Mouse (Mus musculus) spleen, adult 2 months (tissue): Measurements from ENCODE around the gene Ttc30a2. TPM values are rescaled to one million over a fixed set of nuclear protein-coding genes. Genes with fewer than 3 reads are reported as not detected.
"Not testable (repeated sequence)": the region's sequence is repeated elsewhere in the genome, so short reads cannot be mapped to it uniquely, and the experiment has no call there.

Experiments
- DNase-seq, 2 experiments: peaks; one replicate each; pipeline versions ENCODE4 v3.0.0 to v3.0.0-alpha.2; 2012 to 2021; ENCODE audit warnings: low spot score in 2 of 2, low read depth in 1 of 2
- H3K27ac ChIP-seq: fragments of 200-500 bp; 2 replicates; pipeline ENCODE4 v1.5.1; 2012; ENCODE audit warnings: low read length, inconsistent platforms; ENCODE audit not compliant: insufficient read depth
- H3K27me3 ChIP-seq: fragments of 200-500 bp; 2 replicates; pipeline ENCODE4 v1.6.1; 2012; ENCODE audit warnings: mild to moderate bottlenecking, moderate library complexity, low read length, inconsistent platforms; ENCODE audit not compliant: control insufficient read depth, insufficient read depth
- H3K36me3 ChIP-seq: fragments of 200-500 bp; 2 replicates; pipeline ENCODE4 v1.6.1; 2012; ENCODE audit warnings: mild to moderate bottlenecking, low read length, inconsistent platforms; ENCODE audit not compliant: control insufficient read depth, insufficient read depth
- H3K4me1 ChIP-seq: fragments of 200-500 bp; 2 replicates; pipeline ENCODE4 v1.6.1; 2011; ENCODE audit warnings: inconsistent platforms; ENCODE audit not compliant: control insufficient read depth, insufficient read depth, insufficient read length
- H3K4me3 ChIP-seq: fragments of 200-500 bp; 2 replicates; pipeline ENCODE4 v1.5.1; 2011; ENCODE audit warnings: mild to moderate bottlenecking, inconsistent platforms; ENCODE audit not compliant: insufficient read depth, insufficient read length; ENCODE audit errors: extremely low read depth
- CTCF ChIP-seq: fragments of 200-500 bp; IDR thresholded peaks from 2 replicates; pipeline ENCODE4 v1.5.1; 2011; ENCODE audit warnings: mild to moderate bottlenecking, inconsistent platforms; ENCODE audit not compliant: insufficient read depth, insufficient read length, insufficient replicate concordance; ENCODE audit errors: extremely low read depth
- POLR2A ChIP-seq: fragments of 200-500 bp; IDR thresholded peaks from 2 replicates; pipeline ENCODE4 v1.6.1; 2011; ENCODE audit warnings: low read depth, low read length, inconsistent platforms
- WGBS: fragments of 180-500 bp; shearing (Covaris S2); methylation state at CpG from one replicate; pipeline ENCODE4 v1.1.7; 2018; 5-methylcytosine and 5-hydroxymethylcytosine counted together
- polyA plus RNA-seq: library from polyadenylated mRNA; depleted of rRNA; stranded (reverse); fragments of >200 nt; gene quantifications from 2 replicates; pipeline ENCODE4 v1.2.3, GENCODE M21; 2012

Gene Ttc30a2
- polyA plus RNA-seq, 1 experiment = 0.07 TPM

DNA sequence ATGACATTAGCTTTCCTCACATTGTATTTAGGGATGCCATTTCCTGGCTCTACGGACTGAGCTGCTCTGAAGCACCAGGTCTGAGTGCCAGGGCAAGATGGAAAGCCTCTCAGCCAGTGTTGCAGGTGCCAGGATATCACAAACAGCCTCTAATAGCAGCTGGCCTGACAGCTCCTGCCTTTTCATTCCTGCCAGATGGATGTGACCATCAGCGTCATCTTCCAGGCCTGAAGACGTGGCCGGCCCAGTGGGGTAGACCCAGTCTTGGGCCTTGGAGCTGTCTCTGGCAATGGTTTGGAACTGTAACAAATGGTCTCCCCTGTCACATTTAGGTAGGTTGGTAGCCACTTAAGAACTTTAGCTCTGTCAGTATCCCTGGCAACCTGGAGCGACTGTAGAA lies 24.6 kb downstream of the Ttc30a2 start:
- Histone ChIP-seq H3K4me1 (no peaks in the 10 kb centered on the region), H3K36me3 (no peaks in the 10 kb centered on the region), H3K4me3 (no peak overlapping the region), H3K27me3 (no peaks in the 10 kb centered on the region), H3K27ac (no peak overlapping the region)
- TF ChIP-seq CTCF (no peak), POLR2A (no peak)
- WGBS = 92% methylated on average over 5 of the region's 5 CpGs
- DNase-seq = no peak

DNA sequence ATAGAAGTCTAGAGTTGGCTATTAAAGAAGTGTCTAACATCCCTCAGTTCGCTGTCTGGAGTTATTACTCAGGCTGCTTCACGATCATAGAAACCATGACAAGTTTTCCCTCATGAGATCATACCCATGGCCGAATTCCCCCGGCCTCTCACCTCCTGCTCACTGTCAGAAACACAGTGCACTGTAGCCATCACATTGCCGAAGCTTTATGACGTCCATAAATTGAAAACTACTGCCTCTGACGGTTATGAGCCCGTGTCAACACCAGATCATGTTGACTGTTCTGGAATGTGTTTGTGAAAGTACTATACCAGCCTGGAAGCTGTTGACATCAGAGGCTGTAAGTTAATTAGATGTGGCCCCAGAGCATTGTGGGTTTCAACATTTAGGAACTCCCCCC lies 27.3 kb downstream of the Ttc30a2 start:
- WGBS = 89% methylated on average over 8 of the region's 8 CpGs
- no peaks in the 10 kb centered on the region for H3K4me1 ChIP-seq
- no peak overlapping the region for H3K27ac ChIP-seq
- no peaks in the 10 kb centered on the region for H3K27me3 ChIP-seq
- no peak overlapping the region for H3K4me3 ChIP-seq
- no peak for DNase-seq
- no peaks in the 10 kb centered on the region for H3K36me3 ChIP-seq
- TF ChIP-seq POLR2A (no peak), CTCF (no peak)

- Histone ChIP-seq H3K4me1 (no peaks in the 10 kb centered on the region), H3K27me3 (no peaks in the 10 kb centered on the region), H3K36me3 (no peaks in the 10 kb centered on the region), H3K4me3 (peak within 1 kb of the TSS; percentile 63), H3K27ac (0 out of 2 replicates have a peak within 1 kb of the TSS, but pooled peaks have one; percentile 30)
- peak; percentile 56 to 81 for DNase-seq
- 7% methylated on average over 41 of the region's 42 CpGs for WGBS
- TF ChIP-seq POLR2A (no peak), CTCF (no peak)
Observed at GRCm38 (mm10) chr2:75938117-75939063, 39.6 kb downstream of the Ttc30a2 start, which contains the start of gene Ttc30b. Ttc30b (minus strand) TSS chr2:75938585.

DNA sequence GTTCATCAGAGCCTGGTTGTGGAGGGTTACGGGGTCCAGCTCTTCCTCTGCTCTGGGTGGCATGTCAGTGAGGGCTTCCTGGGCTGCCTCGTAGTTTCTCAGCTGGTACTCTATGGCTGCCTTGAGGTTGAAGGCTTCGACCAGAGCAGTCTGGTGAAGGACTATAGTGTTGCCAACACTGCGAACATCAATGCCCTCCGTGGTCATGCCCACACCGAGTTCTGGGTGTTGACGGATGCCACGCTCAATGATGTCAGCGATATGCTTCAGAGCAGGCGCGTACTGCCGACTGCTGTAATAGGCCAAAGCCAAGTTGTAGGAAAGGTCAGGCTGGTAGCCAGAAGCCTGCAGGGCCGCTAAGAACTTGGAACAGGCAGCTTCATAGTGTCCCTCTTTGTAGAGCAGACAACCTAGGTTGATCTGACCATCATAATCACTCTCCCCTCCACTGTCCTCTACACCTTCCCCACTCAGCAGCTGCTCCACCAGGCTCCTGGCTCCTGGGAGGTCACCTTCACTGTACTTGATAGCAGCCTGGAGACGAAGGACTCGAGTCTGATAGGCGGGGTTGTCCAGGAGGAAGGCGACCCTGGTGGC lies 40.4 kb downstream of the Ttc30a2 start:
- not testable (repeated sequence) for DNase-seq, H3K4me3 ChIP-seq, H3K27me3 ChIP-seq, H3K27ac ChIP-seq, H3K36me3 ChIP-seq, H3K4me1 ChIP-seq
- 82% methylated on average over 17 of the region's 17 CpGs for WGBS

DNA sequence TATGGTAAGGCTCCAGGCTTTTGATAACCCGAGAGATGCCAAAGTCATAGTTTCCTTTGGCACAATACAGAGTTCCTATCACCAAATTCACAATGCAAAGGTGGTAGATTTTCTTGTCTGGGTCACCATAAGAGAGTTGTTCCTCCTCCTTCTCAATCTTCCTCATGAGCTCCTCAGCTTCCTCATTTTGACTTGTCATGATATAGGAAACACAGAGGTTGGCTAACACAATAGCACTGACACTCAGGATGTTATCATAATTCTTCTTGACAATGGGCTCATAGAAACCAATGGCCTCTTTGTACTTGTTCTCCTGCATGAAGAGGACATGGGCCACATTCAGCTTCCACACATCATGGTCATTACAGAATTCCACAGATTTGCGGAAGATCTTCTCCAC lies 41.3 kb downstream of the Ttc30a2 start:
- WGBS = 96% methylated on average over 2 of the region's 2 CpGs
- not testable (repeated sequence) for H3K27ac ChIP-seq, DNase-seq, H3K27me3 ChIP-seq, H3K36me3 ChIP-seq, H3K4me1 ChIP-seq, H3K4me3 ChIP-seq

DNA sequence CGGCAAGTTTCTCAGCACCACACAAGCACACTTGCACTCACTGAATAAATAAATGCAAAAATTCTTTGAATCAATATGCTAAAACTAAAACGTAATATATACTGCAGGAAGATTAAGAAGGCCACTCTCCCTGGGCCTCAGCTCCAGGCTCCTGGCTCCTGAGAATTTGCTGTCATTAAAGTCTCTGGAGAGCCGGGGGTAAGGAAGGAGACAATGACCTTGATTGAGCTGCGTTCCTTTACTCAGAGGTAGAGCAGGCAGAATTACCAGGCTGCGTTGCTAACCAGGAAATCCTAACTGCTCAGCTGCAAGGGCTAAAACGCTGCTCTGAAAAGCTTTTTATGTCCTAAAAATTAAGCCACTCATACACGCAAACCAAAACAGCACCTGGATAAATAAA lies 44.4 kb downstream of the Ttc30a2 start:
- DNase-seq = no peak
- no peak for TF ChIP-seq POLR2A
- no peak for TF ChIP-seq CTCF
- Histone ChIP-seq H3K27ac (no peak overlapping the region), H3K4me1 (no peaks in the 10 kb centered on the region), H3K36me3 (peaks cover 3% of the 10 kb centered on the region; the same call in 1 of the 2 replicates), H3K4me3 (no peak overlapping the region), H3K27me3 (no peaks in the 10 kb centered on the region)
- 76% methylated on average over 7 of the region's 7 CpGs for WGBS

- no peak for DNase-seq
- H3K4me1 ChIP-seq = no peaks in the 10 kb centered on the region
- WGBS = 89% methylated on average over 2 of the region's 2 CpGs
- H3K27me3 ChIP-seq = no peaks in the 10 kb centered on the region
- no peak overlapping the region for H3K4me3 ChIP-seq
- peaks cover 9% of the 10 kb centered on the region for H3K36me3 ChIP-seq
- H3K27ac ChIP-seq = no peak overlapping the region
- TF ChIP-seq POLR2A = no peak
- TF ChIP-seq CTCF = no peak
Observed at GRCm38 (mm10) chr2:75930941-75931340, 47.0 kb downstream of the Ttc30a2 start.
